Mouse (Mus musculus) embryonic fibroblast, embryonic 13.5 days (primary cell): ENCODE data around the gene Krtcap2.

Experiments
- CTCF ChIP-seq: IDR thresholded peaks from 2 replicates; pipeline ENCODE4 v1.5.1; 2011; ENCODE audit warnings: mild to moderate bottlenecking, control low read depth, low read length, moderate library complexity, borderline replicate concordance; ENCODE audit not compliant: insufficient read depth
- POLR2A ChIP-seq: IDR thresholded peaks from 2 replicates; pipeline ENCODE4 v1.6.1; 2011; ENCODE audit warnings: low read depth, mild to moderate bottlenecking, control low read depth, low read length, moderate library complexity

DNA sequence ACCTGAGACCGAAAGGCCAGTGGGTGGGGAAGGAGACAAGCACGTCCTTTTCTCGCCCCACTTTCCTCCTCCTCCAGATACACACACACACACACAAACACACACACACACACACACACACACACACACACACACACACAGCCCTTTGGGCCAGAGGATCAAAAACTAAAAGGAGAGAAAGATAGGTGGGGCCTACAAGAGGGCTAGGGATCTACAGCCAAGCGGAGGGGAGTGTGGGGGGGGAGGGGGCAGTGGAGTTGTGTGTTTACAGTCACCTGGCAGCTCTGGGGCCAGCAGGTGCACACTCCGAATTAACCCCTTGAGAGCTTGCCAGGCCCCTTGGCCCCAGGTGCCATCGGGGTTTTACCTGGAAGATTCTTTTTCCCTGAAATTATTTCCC, 13.2 kb upstream of the Krtcap2 start:
- TF ChIP-seq POLR2A (no peak), CTCF (no peak)
